ENCODE assay signal across 10 mouse cellular contexts in genomic region chr7:51771895-51772871, GRCm38 (mm10).
DNase-seq lines count a peak whose midpoint lies in the region; ATAC-seq and TF ChIP-seq lines count a peak whose summit lies in the region.
"Had no signal": no experiment of that assay in that cellular context is flagged by ENCODE, and none has a peak within 500 bp of the region (broad histone marks: within the 10 kb centered on the region; RNA-seq: fewer than 3 reads in every experiment).

No protein-coding gene starts in this region.

- H3K36me3 ChIP-seq in embryonic facial prominence, embryonic 11.5 days (replicated peaks; ENCODE audit: control insufficient read depth, insufficient read depth, low read depth, low read length) = no peaks in the 10 kb centered on the region
- H3K36me3 ChIP-seq in hindbrain, postnatal 0 days (ENCODE audit: insufficient read depth, low read length) = no peaks in the 10 kb centered on the region
- no peaks in the 10 kb centered on the region for H3K36me3 ChIP-seq in neural tube, embryonic 13.5 days
- no peaks in the 10 kb centered on the region for H3K36me3 ChIP-seq in heart, adult 2 months (ENCODE audit: control insufficient read depth, insufficient read depth, low read length)
- H3K36me3 ChIP-seq in intestine, embryonic 15.5 days = no peaks in the 10 kb centered on the region
- H3K36me3 ChIP-seq in liver, embryonic 11.5 days (ENCODE audit: control insufficient read depth, insufficient read depth, low read length) = no peaks in the 10 kb centered on the region

- H3K27me3 ChIP-seq in embryonic facial prominence, embryonic 11.5 days (ENCODE audit: control insufficient read depth, insufficient read depth, low read length) = no peaks in the 10 kb centered on the region
- H3K27me3 ChIP-seq in hindbrain, postnatal 0 days (ENCODE audit: insufficient read depth, low read length) = no peaks in the 10 kb centered on the region
- H3K27me3 ChIP-seq in neural tube, embryonic 13.5 days = no peaks in the 10 kb centered on the region
- no peaks in the 10 kb centered on the region for H3K27me3 ChIP-seq in heart, adult 2 months (ENCODE audit: control insufficient read depth, insufficient read depth, low read length)
- no peaks in the 10 kb centered on the region for H3K27me3 ChIP-seq in intestine, embryonic 15.5 days (replicated peaks)
- no peaks in the 10 kb centered on the region for H3K27me3 ChIP-seq in liver, embryonic 11.5 days (replicated peaks; ENCODE audit: control insufficient read depth, insufficient read depth, low read length)

- TF ChIP-seq POLR2A in heart, adult 2 months (IDR thresholded peaks at IDR 0.05; ENCODE audit: insufficient read depth, low read depth, low read length) = no peak

- no peak for TF ChIP-seq CTCF in hindbrain, postnatal 0 days (IDR thresholded peaks at IDR 0.05; ENCODE audit: low read depth)
- no peak for TF ChIP-seq CTCF in heart, adult 2 months (IDR thresholded peaks at IDR 0.05)

- 47% methylated on average over 8 of the region's 8 CpGs for WGBS in embryonic facial prominence, embryonic 11.5 days
- 28% methylated on average over 8 of the region's 8 CpGs for WGBS in hindbrain, postnatal 0 days
- WGBS in neural tube, embryonic 13.5 days = 26% methylated on average over 8 of the region's 8 CpGs
- WGBS in heart, adult 2 months = 77% methylated on average over 8 of the region's 8 CpGs
- 63% methylated on average over 8 of the region's 8 CpGs for WGBS in intestine, embryonic 15.5 days
- WGBS in liver, embryonic 11.5 days = 75% methylated on average over 8 of the region's 8 CpGs

- no peak overlapping the region for H3K9ac ChIP-seq in embryonic facial prominence, embryonic 11.5 days (replicated peaks; ENCODE audit: low read length)
- no peak overlapping the region for H3K9ac ChIP-seq in hindbrain, postnatal 0 days (replicated peaks; ENCODE audit: low read length)
- 0 out of 2 replicates have a peak overlapping the region, but pooled peaks have one; percentile 6 for H3K9ac ChIP-seq in neural tube, embryonic 13.5 days
- no peak overlapping the region for H3K9ac ChIP-seq in heart, adult 2 months (ENCODE audit: low read depth, low read length)
- H3K9ac ChIP-seq in intestine, embryonic 15.5 days = no peak overlapping the region
- no peak overlapping the region for H3K9ac ChIP-seq in liver, embryonic 11.5 days (ENCODE audit: low read depth, low read length)
- H3K9ac ChIP-seq: lung, embryonic 14.5 days had no signal

- ATAC-seq in embryonic facial prominence, embryonic 11.5 days (replicated peaks; ENCODE audit: insufficient number of reproducible peaks, low FRiP score, low TSS enrichment, low read depth) = peak; percentile 88
- peak; percentile 93 for ATAC-seq in hindbrain, postnatal 0 days
- peak; percentile 93 for ATAC-seq in neural tube, embryonic 13.5 days (ENCODE audit: low read depth)
- no peak for ATAC-seq in intestine, embryonic 15.5 days
- ATAC-seq in liver, embryonic 11.5 days (replicated peaks; ENCODE audit: low FRiP score) = no peak

- no peaks in the 10 kb centered on the region for H3K4me1 ChIP-seq in embryonic facial prominence, embryonic 11.5 days (ENCODE audit: control insufficient read depth, insufficient read depth, low read length)
- peaks cover 4% of the 10 kb centered on the region; the same call in 1 of the 2 replicates for H3K4me1 ChIP-seq in hindbrain, postnatal 0 days (ENCODE audit: insufficient read depth, low read length)
- H3K4me1 ChIP-seq in neural tube, embryonic 13.5 days (replicated peaks) = peaks cover 18% of the 10 kb centered on the region
- H3K4me1 ChIP-seq in heart, adult 2 months (ENCODE audit: control insufficient read depth, insufficient read depth, low read length) = no peaks in the 10 kb centered on the region
- H3K4me1 ChIP-seq in intestine, embryonic 15.5 days (replicated peaks) = no peaks in the 10 kb centered on the region
- no peaks in the 10 kb centered on the region for H3K4me1 ChIP-seq in liver, embryonic 11.5 days (replicated peaks; ENCODE audit: control insufficient read depth, insufficient read depth, low read length)

- H3K27ac ChIP-seq in embryonic facial prominence, embryonic 11.5 days (replicated peaks; ENCODE audit: low read depth, low read length) = no peak overlapping the region
- H3K27ac ChIP-seq in hindbrain, postnatal 0 days = peak overlapping the region; percentile 62
- peak overlapping the region; percentile 92 for H3K27ac ChIP-seq in neural tube, embryonic 13.5 days (replicated peaks)
- H3K27ac ChIP-seq in heart, adult 2 months = no peak overlapping the region
- no peak overlapping the region for H3K27ac ChIP-seq in intestine, embryonic 15.5 days
- H3K27ac ChIP-seq in liver, embryonic 11.5 days (ENCODE audit: low read depth, low read length) = no peak overlapping the region

- H3K4me2 ChIP-seq in embryonic facial prominence, embryonic 11.5 days (ENCODE audit: low read depth, low read length) = no peak overlapping the region
- H3K4me2 ChIP-seq in hindbrain, postnatal 0 days (ENCODE audit: low read depth, low read length) = peak overlapping the region; percentile 8; the same call in 1 of the 2 replicates
- peak overlapping the region; percentile 40 for H3K4me2 ChIP-seq in neural tube, embryonic 13.5 days
- H3K4me2 ChIP-seq in intestine, embryonic 15.5 days (replicated peaks) = no peak overlapping the region
- H3K4me2 ChIP-seq in liver, embryonic 11.5 days = no peak overlapping the region
- H3K4me2 ChIP-seq: lung, embryonic 14.5 days had no signal

- H3K4me3 ChIP-seq in embryonic facial prominence, embryonic 11.5 days (ENCODE audit: low read depth, low read length) = no peak overlapping the region
- H3K4me3 ChIP-seq in hindbrain, postnatal 0 days (ENCODE audit: low read length) = no peak overlapping the region
- H3K4me3 ChIP-seq in neural tube, embryonic 13.5 days = peak overlapping the region; percentile 11; the same call in 1 of the 2 replicates
- H3K4me3 ChIP-seq in heart, adult 2 months = no peak overlapping the region
- H3K4me3 ChIP-seq in intestine, embryonic 15.5 days (replicated peaks) = no peak overlapping the region
- H3K4me3 ChIP-seq in liver, embryonic 11.5 days (ENCODE audit: low read depth, low read length) = no peak overlapping the region

- intact Hi-C loops in heart, adult 2 months (cut with DNase I) = no loop called here

- no peaks in the 10 kb centered on the region for H3K9me3 ChIP-seq in embryonic facial prominence, embryonic 11.5 days (replicated peaks; ENCODE audit: control insufficient read depth, low read length)
- no peaks in the 10 kb centered on the region for H3K9me3 ChIP-seq in hindbrain, postnatal 0 days (ENCODE audit: low read length)
- H3K9me3 ChIP-seq in neural tube, embryonic 13.5 days = no peaks in the 10 kb centered on the region
- no peaks in the 10 kb centered on the region for H3K9me3 ChIP-seq in intestine, embryonic 15.5 days
- H3K9me3 ChIP-seq in liver, embryonic 11.5 days (ENCODE audit: control insufficient read depth, low read length) = no peaks in the 10 kb centered on the region

- H3K79me2 ChIP-seq in heart, adult 2 months (replicated peaks; ENCODE audit: control insufficient read depth, insufficient read depth, low read length) = no peaks in the 10 kb centered on the region

- peak; percentile 16 for DNase-seq in layer of hippocampus, adult 11-12 months (ENCODE audit: low spot score)
- DNase-seq in layer of hippocampus, postnatal 36 days = no peak
- DNase-seq in embryonic facial prominence, embryonic 11.5 days (ENCODE audit: low spot score) = peak; percentile 87
- DNase-seq in hindbrain, postnatal 0 days (ENCODE audit: low spot score) = peak; percentile 87
- DNase-seq in heart, adult 2 months = no peak
- DNase-seq in liver, embryonic 11.5 days (ENCODE audit: low spot score) = no peak
- DNase-seq: adrenal gland, postnatal 36 days; lung, embryonic 14.5 days had no signal

- TF ChIP-seq EP300 in heart, adult 2 months (IDR thresholded peaks at IDR 0.05; ENCODE audit: insufficient read depth, low read depth, low read length) = no peak

Comparison
In these comparisons a context has a peak if more than half of its experiments do, and no peak if none do; other contexts are left out.
1. DNase-seq: peak in layer of hippocampus, adult 11-12 months (single experiment), embryonic facial prominence, embryonic 11.5 days (single experiment) and hindbrain, postnatal 0 days (single experiment); none in layer of hippocampus, postnatal 36 days (0 of 2), heart, adult 2 months (0 of 2) and liver, embryonic 11.5 days (single experiment).
2. ATAC-seq: peak in embryonic facial prominence, embryonic 11.5 days (single experiment), hindbrain, postnatal 0 days (single experiment) and neural tube, embryonic 13.5 days (single experiment); none in intestine, embryonic 15.5 days (single experiment) and liver, embryonic 11.5 days (single experiment).
3. H3K27ac ChIP-seq: peak in hindbrain, postnatal 0 days (single experiment) and neural tube, embryonic 13.5 days (single experiment); none in embryonic facial prominence, embryonic 11.5 days (single experiment), heart, adult 2 months (single experiment), intestine, embryonic 15.5 days (single experiment) and liver, embryonic 11.5 days (single experiment).
4. H3K4me2 ChIP-seq: peak in hindbrain, postnatal 0 days (single experiment) and neural tube, embryonic 13.5 days (single experiment); none in embryonic facial prominence, embryonic 11.5 days (single experiment), intestine, embryonic 15.5 days (single experiment) and liver, embryonic 11.5 days (single experiment).